Mouse (Mus musculus): ENCODE measurements around the gene Irf5.

GRCm38 (mm10) chr6:29528561-29529443 is 2.4 kb downstream of the Irf5 start:
- no peak for TF ChIP-seq CTCF (conservative IDR thresholded peaks at IDR 0.05; ENCODE audit: low read length)
- TF ChIP-seq POU5F1 (IDR thresholded peaks at IDR 0.05; ENCODE audit: borderline replicate concordance, low read length) = no peak
- no peak for TF ChIP-seq NANOG (IDR thresholded peaks at IDR 0.05; ENCODE audit: borderline replicate concordance, low read length)

Measured in E14TG2a.4 (cell line).